Mouse (Mus musculus) fibroblast of lung, adult 2 months (primary cell): Measurements from ENCODE around the gene Ddah2.

Experiments
- DNase-seq: peaks from one replicate; pipeline ENCODE4 v3.0.0-alpha.2; 2011; ENCODE audit warnings: low read depth

Gene Ddah2

DNA sequence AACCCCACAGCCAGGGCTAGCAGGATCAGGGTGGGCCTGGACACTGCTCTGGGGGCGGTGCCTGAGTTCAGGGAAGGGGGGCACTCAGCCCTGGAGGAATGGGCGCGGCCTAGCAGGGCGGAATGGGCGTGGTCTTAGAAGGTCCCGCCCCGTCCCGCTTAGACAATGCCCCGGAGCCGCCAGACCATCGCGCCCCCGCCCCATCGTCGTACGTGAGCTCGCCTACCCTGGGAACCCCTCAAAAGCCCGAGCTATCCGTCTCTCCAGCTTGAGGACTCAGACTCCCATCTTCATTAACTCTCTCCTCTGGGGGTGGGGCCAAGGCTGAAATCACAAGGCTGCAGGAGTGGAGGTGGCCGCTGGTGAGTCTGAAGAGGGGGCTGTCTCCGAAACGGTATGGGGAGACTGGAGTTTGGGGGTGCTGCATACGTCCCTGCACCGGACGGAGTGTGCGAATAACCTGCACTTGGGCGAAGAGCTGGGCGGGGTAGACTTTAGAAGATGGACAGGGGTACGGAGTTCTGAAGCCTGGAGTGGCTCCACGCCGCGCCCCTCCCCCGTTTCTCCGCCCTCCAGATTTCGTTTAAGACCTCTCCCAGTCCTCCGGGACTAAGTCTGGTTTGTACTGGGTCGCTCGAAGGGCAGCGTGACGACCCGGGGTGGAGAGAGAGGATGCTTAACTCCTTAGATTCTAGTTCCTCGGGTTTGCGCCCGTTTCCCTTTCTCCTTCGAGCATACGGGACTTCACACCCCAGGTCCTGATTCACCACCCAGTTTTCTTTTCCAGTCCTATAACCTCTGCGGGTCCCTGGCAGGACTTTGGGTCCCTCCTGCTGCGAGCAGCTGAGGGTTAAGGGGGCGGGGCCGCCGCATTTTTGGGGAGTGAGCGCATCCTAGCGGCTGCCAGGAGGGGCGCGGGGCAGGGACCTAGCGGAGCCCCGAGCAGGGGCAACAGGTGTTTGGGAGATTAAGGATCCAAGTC is at the start of gene Ddah2:
TSS of gene Ddah2 (plus strand) at position 125 of the 982 bp plus-strand sequence.
- peak; percentile 57 for DNase-seq

DNA sequence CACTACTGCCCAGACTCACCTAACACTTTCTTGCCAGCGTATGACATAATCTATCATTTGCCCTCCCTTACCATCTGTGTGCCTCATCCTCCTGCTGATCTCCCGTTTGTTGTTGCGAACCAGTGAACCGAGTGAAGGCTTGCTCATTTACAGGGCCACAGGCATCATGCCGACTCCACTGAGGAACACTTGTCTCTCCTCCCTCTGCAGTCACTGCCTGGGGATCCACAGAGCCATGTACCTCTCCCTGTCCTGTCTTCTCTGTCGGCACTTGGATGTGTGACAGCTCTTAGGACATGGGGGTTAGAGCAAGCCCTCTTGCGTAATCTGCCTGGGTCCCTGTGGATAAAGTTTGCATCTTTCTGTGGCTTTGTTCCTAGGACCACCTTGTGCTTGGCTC is 49.2 kb upstream of the Ddah2 start:
- DNase-seq: no peak

DNA sequence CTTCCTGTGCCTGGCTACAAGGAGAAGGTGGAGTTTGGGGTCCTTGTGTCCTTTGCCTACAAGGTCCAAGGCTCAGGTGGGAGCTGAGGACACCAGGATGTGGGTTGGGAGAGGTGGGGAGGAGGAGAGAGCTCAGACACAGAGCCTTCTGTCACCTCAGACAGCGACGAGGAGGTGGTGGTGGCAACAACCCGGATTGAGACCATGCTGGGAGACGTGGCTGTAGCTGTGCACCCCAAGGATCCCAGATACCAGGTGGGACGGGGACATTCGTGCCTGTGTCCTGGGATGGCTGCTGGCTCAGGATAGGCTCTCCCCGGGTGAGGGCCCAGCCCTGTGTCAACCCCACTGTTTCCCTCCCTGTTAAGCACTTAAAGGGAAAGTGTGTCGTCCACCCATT is 47.4 kb upstream of the Ddah2 start:
- DNase-seq: no peak

DNA sequence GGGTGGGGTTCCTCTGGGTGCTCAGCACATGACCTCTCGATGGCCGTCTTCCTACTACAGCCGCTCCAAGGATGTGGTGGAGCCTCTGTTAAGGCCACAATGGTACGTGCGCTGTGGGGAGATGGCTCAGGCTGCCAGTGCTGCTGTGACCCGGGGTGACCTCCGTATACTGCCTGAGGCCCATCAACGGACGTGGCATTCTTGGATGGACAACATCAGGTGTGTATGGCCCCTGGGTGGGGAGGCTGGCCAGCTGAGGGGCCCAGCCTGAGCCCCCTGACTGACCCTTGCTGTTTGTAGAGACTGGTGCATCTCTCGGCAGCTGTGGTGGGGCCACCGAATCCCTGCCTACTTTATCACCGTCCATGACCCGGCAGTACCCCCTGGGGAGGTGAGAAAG is 46.4 kb upstream of the Ddah2 start:
- no peak for DNase-seq

DNA sequence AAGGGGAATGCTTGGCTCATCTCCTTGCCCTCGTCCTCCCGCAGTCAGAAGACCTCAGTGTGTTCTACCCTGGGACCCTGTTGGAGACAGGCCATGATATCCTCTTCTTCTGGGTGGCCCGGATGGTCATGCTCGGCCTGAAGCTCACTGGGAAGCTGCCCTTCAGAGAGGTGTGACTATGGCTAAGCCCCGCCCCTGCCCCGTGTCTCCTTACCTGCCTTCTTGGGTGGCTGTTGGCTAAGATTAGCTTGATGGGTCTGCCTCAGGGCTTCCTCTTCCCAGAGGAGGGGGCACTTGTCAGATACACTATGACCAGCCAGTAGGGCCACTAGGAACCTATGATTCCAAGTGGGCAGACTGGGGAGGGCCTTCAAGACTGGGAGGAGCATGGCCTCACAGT is 45.6 kb upstream of the Ddah2 start:
- DNase-seq: no peak

DNA sequence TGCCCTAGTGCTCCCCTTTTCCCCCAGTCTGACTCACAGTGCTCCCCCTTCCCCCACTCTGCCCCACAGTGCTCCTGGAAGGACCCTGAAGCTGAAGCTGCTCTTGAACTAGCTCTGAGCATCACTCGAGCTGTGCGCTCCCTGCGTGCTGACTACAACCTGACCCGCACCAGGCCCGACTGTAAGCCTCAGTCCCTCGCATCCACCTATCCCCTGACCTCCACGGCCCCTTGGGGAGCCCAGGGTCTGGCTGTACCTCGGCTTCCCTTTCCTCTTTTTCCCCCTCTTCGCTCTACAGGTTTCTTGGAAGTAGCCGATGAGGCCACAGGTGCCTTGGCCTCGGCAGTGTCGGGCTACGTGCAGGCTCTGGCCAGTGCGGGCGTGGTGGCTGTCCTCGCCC is 43.5 kb upstream of the Ddah2 start:
- no peak for DNase-seq

DNA sequence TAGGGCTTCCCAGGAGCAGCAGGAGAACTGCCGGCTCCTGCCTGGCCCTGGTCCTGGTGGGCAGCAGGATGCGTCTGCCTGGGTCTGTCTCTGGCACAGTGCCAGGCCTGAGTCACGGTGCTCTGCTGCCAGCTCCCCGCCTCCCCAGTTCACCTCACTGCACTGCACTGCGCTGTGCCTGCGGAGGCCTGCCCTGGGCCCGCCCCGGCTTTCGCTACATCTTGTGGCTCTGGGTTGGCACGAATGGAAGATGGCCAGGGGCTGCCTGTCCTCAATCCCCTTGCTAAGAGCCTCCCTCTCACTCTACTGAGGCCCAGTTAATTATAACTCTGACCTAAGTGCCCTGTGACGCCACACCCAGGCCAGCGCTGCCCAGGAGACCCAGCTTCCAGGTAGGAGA is 42.5 kb upstream of the Ddah2 start, which contains the start of gene Vwa7:
TSS of gene Vwa7 (plus strand) at position 204 of the 400 bp plus-strand sequence.
- DNase-seq: no peak

DNA sequence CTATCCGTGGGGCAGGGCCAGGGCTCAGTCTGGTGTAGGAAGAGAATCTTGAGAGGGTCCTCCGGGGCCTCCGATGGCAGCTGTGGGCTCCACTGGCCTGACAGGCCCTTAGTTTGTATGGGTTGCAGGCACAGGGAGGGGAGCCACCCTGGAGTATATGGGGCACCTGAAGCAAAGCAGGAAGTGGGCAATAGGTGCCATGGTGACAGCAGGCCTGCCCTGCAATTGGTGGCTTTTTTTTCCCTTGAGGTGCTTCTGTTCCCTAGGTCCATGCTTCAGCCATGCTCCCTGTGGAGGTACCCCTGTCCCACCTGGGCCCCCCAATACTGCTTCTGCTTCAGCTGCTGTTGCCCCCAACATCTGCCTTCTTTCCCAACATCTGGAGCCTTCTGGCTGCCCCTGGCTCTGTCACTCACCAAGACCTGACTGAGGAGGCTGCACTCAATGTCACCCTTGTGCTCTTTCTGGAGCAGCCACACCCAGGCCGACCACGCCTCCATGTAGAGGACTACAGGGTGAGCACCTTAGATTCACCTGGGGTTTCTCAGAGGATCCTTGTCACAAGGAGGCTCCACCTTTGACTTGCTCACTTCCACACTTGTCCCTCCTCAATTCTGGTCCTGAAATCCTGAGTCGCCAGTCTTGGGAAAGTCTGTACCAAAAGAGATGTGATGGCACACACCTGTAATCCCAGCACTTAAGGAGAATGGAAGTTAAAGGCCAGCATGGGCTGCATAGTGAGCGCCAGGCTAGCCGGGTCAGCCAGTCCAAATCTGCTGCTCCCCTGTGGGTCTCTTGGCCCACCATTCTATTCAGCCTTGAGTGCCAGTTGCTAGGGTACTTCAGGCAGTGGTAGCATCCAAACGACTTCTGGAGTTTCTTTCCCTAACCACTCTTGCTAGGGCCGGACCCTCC is 41.8 kb upstream of the Ddah2 start:
- DNase-seq: no peak

DNA sequence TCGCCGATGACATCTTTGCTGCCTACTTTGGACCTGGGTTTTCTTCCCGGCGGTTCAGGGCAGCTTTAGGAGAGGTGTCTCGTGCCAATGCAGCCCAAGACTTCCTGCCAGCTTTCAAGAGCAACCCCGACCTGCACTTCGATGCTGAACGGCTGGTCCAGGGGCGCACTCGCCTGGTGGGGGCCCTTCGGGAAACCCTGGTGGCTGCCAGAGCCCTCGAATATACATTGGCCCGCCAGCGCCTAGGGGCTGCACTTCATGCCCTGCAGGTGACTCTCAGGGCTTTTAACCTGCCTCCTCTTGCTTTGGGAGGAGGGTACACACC is 41.2 kb upstream of the Ddah2 start:
- no peak for DNase-seq

DNA sequence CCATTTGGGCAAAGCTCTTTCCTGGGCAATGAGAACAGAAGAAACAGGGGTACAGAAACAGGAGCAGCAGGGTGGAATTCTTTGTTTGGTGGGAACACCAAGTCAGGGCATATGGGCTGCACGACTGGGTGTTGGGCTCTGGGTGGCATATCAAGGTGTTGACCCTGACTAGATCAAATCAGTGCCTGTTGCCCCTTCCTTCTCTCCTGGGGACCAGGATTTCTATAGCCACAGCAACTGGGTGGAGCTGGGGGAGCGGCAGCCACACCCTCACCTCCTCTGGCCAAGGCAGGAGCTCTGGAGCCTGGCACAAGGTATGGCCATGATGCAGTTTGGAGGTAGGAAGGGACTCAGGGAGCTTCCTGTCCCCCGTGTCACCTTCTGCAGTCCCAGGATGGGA is 40.7 kb upstream of the Ddah2 start:
- DNase-seq: no peak

DNA sequence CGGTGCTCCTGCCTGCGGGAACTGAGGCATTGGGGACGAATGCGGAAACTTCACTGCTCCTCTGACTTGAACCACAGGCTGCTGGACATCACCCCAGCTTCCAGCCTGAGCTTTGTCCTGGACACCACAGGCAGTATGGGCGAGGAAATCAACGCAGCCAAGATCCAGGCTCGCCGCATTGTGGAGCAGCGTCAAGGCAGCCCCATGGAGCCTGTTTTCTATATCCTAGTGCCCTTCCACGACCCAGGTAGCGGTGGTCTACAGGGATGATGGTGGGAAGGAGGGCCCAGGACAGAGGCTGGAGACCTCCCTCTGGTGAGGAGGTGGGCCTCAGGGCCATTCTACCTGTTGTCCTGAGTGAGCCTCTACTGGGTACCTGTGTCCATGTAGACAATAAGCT is 38.9 kb upstream of the Ddah2 start:
- DNase-seq: no peak

DNA sequence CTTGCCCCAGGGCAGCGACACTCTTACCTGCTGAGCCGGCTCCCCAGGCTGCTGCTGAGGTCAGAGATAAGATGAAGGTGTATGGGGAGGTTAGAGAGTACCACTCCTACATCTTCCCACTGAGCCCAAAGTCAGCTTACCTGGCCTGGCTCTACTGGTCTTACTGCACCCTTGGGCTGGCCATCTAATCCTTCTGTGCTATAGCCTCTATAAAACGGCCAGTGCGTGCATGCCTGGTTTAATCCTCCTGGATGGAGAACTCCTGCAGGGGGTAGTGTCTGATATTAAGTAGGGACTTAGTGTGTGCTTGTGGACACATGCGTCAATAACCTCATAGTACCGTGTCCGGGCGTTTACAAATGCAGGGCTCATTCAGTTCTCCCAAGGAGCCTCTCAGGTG is 38.3 kb upstream of the Ddah2 start:
- DNase-seq: no peak

DNA sequence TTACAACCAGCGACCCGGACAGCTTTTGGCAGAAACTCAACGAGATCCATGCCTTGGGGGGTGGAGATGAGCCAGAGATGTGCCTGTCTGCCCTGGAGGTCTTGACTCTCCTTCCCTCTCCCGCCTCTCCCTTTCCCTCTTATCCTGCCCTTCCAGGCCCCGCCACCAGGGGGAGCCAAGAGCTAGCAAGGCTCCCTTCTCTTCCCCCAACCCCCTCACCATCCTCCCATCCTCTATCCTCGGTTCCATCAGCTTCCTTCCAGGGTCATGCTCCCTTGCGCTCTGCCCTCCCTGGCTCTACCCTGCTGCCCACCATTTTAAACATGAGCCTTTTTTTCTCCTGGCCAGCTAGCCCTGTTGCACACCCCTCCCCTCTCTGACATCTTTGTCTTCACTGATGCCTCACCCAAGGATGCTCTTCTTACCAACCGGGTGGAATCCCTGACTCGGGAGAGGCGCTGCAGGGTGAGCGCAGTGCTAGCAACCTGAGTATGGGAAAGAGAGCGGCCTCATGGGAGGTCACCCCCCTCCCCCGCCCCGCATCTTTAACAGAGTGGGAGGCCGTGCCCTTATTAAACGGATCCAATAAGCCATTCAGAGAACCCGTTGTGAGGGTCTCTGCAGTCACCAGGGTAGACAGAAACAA is 37.5 kb upstream of the Ddah2 start:
- no peak for DNase-seq

DNA sequence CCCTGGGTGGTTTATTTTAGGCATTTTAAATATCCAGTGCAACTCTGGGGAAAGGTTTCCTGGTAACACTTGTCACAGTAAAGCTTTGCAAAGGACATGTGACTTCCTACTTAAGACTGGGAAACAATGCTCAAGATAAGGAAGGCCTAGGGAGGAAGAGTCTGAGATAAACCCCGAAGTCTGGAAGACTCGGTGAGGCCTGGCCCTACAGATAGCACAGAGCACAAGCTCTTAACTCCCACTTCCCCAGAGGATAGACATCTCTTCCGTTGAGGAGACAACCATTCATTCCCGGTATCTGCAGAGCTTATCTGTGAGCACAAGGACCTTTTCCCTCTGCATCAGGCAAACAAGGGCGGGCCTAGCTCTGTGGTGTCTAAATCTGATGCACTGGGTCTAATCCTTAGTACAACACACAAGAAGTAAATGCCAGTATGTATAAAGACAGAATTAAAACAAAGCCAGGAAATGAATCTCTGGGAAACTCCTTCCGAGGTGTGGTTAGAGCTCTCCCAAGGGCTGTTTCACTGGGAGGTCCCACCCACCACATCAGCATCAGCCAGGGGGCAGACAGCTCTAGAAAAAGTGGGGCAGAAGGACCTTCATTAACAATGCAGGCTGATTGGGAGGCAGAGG is 36.9 kb upstream of the Ddah2 start:
- DNase-seq: no peak

DNA sequence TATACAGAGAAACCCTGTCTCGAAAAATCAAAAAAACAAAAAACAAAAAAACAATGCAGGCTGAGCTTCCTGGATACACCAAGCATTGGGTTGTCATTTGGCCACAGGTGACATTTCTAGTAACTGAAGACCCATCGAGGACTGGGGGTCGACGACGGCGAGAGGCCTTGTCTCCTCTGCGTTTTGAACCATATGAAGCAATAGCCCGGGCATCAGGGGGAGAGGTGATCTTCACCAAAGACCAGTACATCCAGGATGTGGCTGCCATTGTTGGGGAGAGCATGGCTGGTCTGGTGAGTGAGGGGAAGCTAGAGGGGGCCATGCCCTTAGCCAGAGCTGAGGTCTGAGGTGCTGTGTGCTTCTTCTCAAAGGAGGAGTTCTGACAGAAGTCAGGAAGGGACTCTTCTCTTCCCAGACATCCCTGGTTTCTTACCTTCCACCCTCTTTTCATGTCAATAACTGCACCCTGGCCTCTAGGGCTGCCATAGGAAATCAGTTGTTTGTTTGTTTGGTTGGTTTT is 36.2 kb upstream of the Ddah2 start:
- DNase-seq: no peak

DNA sequence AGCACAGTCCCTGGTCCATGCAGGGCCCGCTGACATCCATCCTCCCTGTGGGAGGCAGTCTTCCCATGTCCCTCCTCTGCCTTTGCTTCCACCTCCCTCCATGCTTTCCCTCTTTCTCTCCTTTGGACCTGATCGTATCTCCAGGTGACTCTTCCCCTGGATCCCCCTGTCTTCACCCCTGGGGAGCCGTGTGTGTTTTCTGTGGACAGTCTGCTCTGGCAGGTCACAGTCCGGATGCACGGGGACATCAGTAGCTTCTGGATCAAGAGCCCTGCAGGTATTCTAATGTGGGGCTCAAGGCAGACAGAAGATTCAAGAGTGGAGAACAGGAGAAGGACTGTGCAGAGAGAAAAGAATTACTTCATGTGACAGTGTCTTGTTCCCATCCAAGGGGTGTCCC is 35.6 kb upstream of the Ddah2 start:
- no peak for DNase-seq

DNA sequence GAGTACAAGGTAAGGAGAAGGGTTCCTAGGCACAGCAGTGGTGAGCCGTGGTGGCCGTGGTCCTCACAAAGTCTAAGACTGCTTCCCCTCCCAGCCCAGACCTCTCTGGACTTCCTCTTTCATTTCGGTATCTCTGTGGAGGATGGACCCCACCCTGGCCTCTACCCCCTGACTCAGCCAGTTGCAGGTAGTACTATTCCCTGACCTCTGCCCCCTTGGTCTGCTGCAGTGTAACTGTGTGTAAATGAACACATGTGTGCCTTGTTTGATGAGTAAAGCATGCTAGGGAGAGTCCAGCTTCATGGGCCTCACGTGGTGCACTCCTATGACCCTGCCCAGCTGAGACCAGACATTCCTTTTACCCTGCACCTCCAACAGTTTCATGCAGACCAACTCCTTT is 35.1 kb upstream of the Ddah2 start:
- no peak for DNase-seq

DNA sequence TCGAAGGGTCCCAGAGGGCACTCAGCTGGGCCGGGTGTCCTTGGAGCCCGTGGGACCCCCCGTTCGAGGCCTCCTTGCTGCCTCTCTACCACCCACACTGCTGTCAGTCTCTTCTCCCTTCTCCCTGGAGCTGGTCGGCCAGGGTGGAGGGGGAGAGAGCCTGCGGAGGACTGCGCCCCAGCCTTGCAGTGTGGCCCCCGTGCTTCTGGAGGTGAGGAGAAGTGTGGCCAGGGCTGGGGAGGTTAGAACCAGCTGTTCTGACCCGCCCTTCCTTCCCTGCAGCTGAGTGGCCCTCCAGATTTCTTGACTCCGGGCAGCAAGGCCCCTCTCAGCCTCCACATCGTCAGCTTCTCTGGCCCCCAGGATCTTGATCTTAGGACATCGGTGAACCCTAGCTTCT is 34.6 kb upstream of the Ddah2 start:
- DNase-seq: no peak

DNA sequence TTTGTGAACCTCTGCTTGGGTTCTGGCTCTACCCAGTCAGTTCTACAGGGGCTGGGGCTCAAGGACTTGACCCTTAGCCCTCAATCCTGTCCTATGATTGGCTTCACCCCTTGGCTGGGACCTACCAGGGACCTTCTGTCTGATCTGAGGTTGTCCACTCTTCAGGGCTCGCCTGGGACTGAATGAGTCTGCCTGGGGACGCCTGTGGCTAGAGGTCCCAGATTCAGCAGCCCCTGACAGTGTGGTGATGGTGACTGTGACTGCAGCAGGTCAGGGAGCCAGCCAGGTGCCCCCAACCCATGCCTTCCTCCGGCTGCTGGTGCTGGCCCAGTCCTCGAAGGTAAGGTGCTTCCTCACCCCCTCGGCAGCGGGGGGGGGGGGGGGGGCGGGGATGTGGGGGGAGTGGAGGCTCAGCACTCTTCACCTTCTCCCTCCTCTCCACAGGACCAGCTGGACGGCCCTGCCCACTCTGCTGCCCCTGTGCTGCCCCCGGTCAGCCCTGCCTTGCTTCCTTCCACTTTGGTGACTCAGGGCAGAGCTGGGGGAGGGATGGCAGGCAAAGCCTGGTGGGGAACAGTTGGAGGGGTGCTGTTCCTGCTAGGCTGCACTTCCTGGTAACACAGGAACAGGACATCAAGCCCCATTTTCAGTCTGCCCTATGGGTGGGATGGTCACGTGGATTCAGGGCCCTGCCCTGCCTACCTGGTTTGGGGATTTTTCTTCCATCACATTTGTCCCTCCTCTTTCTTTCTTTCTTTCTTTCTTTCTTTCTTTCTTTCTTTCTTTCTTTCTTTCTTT is 33.9 kb upstream of the Ddah2 start:
- DNase-seq: no peak

DNA sequence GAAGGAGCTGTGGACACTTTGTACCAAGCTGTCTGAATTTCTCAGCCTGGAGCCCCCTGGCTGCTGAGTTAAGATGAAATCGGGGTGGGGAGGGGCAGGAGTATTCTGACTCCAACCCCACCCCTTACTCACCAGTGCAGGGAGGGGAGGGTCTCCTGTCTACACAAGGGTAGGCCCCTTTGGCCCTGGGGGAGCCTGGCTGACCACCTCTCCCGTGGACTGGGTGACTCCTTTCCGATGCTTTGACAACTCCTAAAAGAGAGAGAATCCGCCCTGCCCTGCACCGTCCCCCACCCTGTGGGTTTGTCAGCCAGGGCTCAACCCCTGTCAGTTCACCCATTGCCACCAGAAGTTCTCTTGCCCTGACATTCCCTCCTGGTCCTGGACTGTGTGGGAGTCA is 32.6 kb upstream of the Ddah2 start:
- no peak for DNase-seq
